Mouse (Mus musculus) kidney, embryonic 16.5 days (tissue): ENCODE results near the gene Psmc3ip. TPM values are rescaled to one million over a fixed set of nuclear protein-coding genes. Genes with fewer than 3 reads are reported as not detected.

Experiments used
- ATAC-seq: fragments of 200-750 bp; cut with Nextera tagmentation; 2 replicates; pipeline ENCODE4 v1.8.0; 2017; ENCODE audit warnings: moderate TSS enrichment; ENCODE audit not compliant: low FRiP score, low TSS enrichment
- H3K27ac ChIP-seq: fragments of 300-500 bp; sonication (generic); 2 replicates; pipeline ENCODE4 v1.5.1; 2014; ENCODE audit warnings: low read length
- H3K27me3 ChIP-seq: fragments of 300-500 bp; sonication (generic); 2 replicates; pipeline ENCODE4 v1.6.1; 2014; ENCODE audit warnings: low read length, control low read depth, mixed read lengths; ENCODE audit not compliant: insufficient read depth
- H3K36me3 ChIP-seq: fragments of 300-500 bp; sonication (generic); 2 replicates; pipeline ENCODE4 v1.6.1; 2014; ENCODE audit warnings: low read length, control low read depth, mixed read lengths; ENCODE audit not compliant: insufficient read depth
- H3K4me1 ChIP-seq: fragments of 300-500 bp; sonication (generic); 2 replicates; pipeline ENCODE4 v1.6.1; 2014; ENCODE audit warnings: low read length, control low read depth, mixed read lengths; ENCODE audit not compliant: insufficient read depth
- H3K4me2 ChIP-seq: fragments of 300-500 bp; sonication (generic); replicated peaks from 2 replicates; pipeline ENCODE4 v1.6.1; 2014; ENCODE audit warnings: low read depth, low read length
- H3K4me3 ChIP-seq: fragments of 300-500 bp; sonication (generic); 2 replicates; pipeline ENCODE4 v1.5.1; 2014; ENCODE audit warnings: mild to moderate bottlenecking, low read length
- H3K9ac ChIP-seq: fragments of 300-500 bp; sonication (generic); replicated peaks from 2 replicates; pipeline ENCODE4 v1.6.1; 2014; ENCODE audit warnings: low read length
- H3K9me3 ChIP-seq: fragments of 300-500 bp; sonication (generic); 2 replicates; pipeline ENCODE4 v1.6.1; 2016; ENCODE audit warnings: low read length, control low read depth
- WGBS: fragments of 180-500 bp; shearing (Covaris S2); extraction: QIAGEN DNeasy Blood & Tissue Kit; methylation state at CpG from one replicate; pipeline ENCODE4 v1.1.7; 2014; 5-methylcytosine and 5-hydroxymethylcytosine counted together
- polyA plus RNA-seq: library from polyadenylated mRNA; unstranded; fragments of >200 nt; fragmentation: Nextera tagmentation; extraction: Ambion mirVana; gene quantifications from 2 replicates; pipeline ENCODE4 v1.2.1, GENCODE M21; 2015

Gene Psmc3ip
- polyA plus RNA-seq, 1 experiment from 2014 or later = 40.1 TPM

GRCm38 (mm10) chr11:101083083-101083697, 12.0 kb downstream of the Psmc3ip start:
- Histone ChIP-seq H3K9ac (peak overlapping the region; percentile 95), H3K4me3 (peak overlapping the region; percentile 90), H3K27ac (peak overlapping the region; percentile 91), H3K9me3 (no peaks in the 10 kb centered on the region), H3K27me3 (peaks cover 33% of the 10 kb centered on the region), H3K4me2 (peak overlapping the region; percentile 89), H3K36me3 (peaks cover 4% of the 10 kb centered on the region; the same call in 1 of the 2 replicates), H3K4me1 (peaks cover 35% of the 10 kb centered on the region)
- 24% methylated on average over 19 of the region's 19 CpGs for WGBS
- no peak for ATAC-seq

- Histone ChIP-seq H3K36me3 (peaks cover 4% of the 10 kb centered on the region; the same call in 1 of the 2 replicates), H3K4me1 (peaks cover 28% of the 10 kb centered on the region), H3K4me3 (peak within 1 kb of the TSS; percentile 90), H3K9ac (peak within 1 kb of the TSS; percentile 95), H3K27ac (peak within 1 kb of the TSS; percentile 91), H3K27me3 (peaks cover 40% of the 10 kb centered on the region), H3K9me3 (no peaks in the 10 kb centered on the region), H3K4me2 (peak within 1 kb of the TSS; percentile 89)
- WGBS = under 1% methylated on average over 51 of the region's 51 CpGs
- peak; percentile 88 for ATAC-seq
Measured at GRCm38 (mm10) chr11:101082208-101083082, 12.8 kb downstream of the Psmc3ip start, which contains the start of gene Coasy. Gene Coasy, plus strand, starts transcription at chr11:101082565.

- Histone ChIP-seq H3K27me3 (peaks cover 41% of the 10 kb centered on the region), H3K4me2 (peak overlapping the region; percentile 89), H3K36me3 (peaks cover 4% of the 10 kb centered on the region; the same call in 1 of the 2 replicates), H3K9ac (peak overlapping the region; percentile 60), H3K9me3 (no peaks in the 10 kb centered on the region), H3K27ac (peak overlapping the region; percentile 87), H3K4me3 (peak overlapping the region; percentile 90), H3K4me1 (peaks cover 27% of the 10 kb centered on the region)
- 5% methylated on average over 10 of the region's 10 CpGs for WGBS
- ATAC-seq = no peak
Measured at GRCm38 (mm10) chr11:101081659-101082058, 13.6 kb downstream of the Psmc3ip start.

GRCm38 (mm10) chr11:101080421-101080820, 14.8 kb downstream of the Psmc3ip start:
- WGBS = 59% methylated on average over 5 of the region's 5 CpGs
- Histone ChIP-seq H3K27me3 (peaks cover 41% of the 10 kb centered on the region), H3K4me1 (peaks cover 17% of the 10 kb centered on the region), H3K27ac (no peak overlapping the region), H3K4me3 (no peak overlapping the region), H3K36me3 (peaks cover 4% of the 10 kb centered on the region; the same call in 1 of the 2 replicates), H3K4me2 (no peak overlapping the region), H3K9ac (no peak overlapping the region), H3K9me3 (no peaks in the 10 kb centered on the region)
- no peak for ATAC-seq

- ATAC-seq = no peak
- Histone ChIP-seq H3K27ac (no peak overlapping the region), H3K9me3 (no peaks in the 10 kb centered on the region), H3K9ac (no peak overlapping the region), H3K4me3 (peak overlapping the region; percentile 5), H3K36me3 (no peaks in the 10 kb centered on the region), H3K4me2 (peak overlapping the region; percentile 19), H3K4me1 (peaks cover 17% of the 10 kb centered on the region), H3K27me3 (peaks cover 41% of the 10 kb centered on the region)
- 3% methylated on average over 27 of the region's 27 CpGs for WGBS
Measured at GRCm38 (mm10) chr11:101079746-101080145, 15.5 kb downstream of the Psmc3ip start.

GRCm38 (mm10) chr11:101078121-101078520, 17.1 kb downstream of the Psmc3ip start, which contains the start of gene Hsd17b1:
Gene Hsd17b1, plus strand, starts transcription at chr11:101078411.
- H3K27me3 ChIP-seq = peaks cover 41% of the 10 kb centered on the region
- no peak within 1 kb of the TSS for H3K9ac ChIP-seq
- H3K9me3 ChIP-seq = no peaks in the 10 kb centered on the region
- peaks cover 8% of the 10 kb centered on the region for H3K4me1 ChIP-seq
- no peak within 1 kb of the TSS for H3K4me3 ChIP-seq
- ATAC-seq = no peak
- WGBS = 72% methylated on average over 9 of the region's 9 CpGs
- H3K36me3 ChIP-seq = no peaks in the 10 kb centered on the region
- no peak within 1 kb of the TSS for H3K27ac ChIP-seq
- no peak within 1 kb of the TSS for H3K4me2 ChIP-seq

- ATAC-seq = no peak
- Histone ChIP-seq H3K9me3 (no peaks in the 10 kb centered on the region), H3K4me2 (no peak overlapping the region), H3K4me3 (no peak overlapping the region), H3K27me3 (peaks cover 3% of the 10 kb centered on the region; the same call in 1 of the 2 replicates), H3K4me1 (peaks cover 15% of the 10 kb centered on the region), H3K36me3 (no peaks in the 10 kb centered on the region), H3K9ac (no peak overlapping the region), H3K27ac (no peak overlapping the region)
- WGBS = 71% methylated on average over 14 of the region's 14 CpGs
Measured at GRCm38 (mm10) chr11:101071810-101072428, 23.3 kb downstream of the Psmc3ip start.

GRCm38 (mm10) chr11:101070987-101071386, 24.2 kb downstream of the Psmc3ip start:
- Histone ChIP-seq H3K4me2 (no peak overlapping the region; the same call in 1 of the 2 replicates), H3K4me1 (peaks cover 18% of the 10 kb centered on the region), H3K9ac (peak overlapping the region; percentile 11; the same call in 1 of the 2 replicates), H3K27ac (no peak overlapping the region), H3K36me3 (no peaks in the 10 kb centered on the region), H3K9me3 (no peaks in the 10 kb centered on the region), H3K4me3 (no peak overlapping the region), H3K27me3 (peaks cover 3% of the 10 kb centered on the region; the same call in 1 of the 2 replicates)
- no peak for ATAC-seq
- 78% methylated on average over 6 of the region's 6 CpGs for WGBS

- H3K9ac ChIP-seq = peak overlapping the region; percentile 67
- H3K27ac ChIP-seq = no peak overlapping the region
- H3K36me3 ChIP-seq = no peaks in the 10 kb centered on the region
- peaks cover 3% of the 10 kb centered on the region; the same call in 1 of the 2 replicates for H3K27me3 ChIP-seq
- peak overlapping the region; percentile 64 for H3K4me3 ChIP-seq
- ATAC-seq = peak; percentile 64
- WGBS = 0% methylated on average over 36 of the region's 36 CpGs
- no peaks in the 10 kb centered on the region for H3K9me3 ChIP-seq
- H3K4me1 ChIP-seq = peaks cover 18% of the 10 kb centered on the region
- H3K4me2 ChIP-seq = peak overlapping the region; percentile 80
Measured at GRCm38 (mm10) chr11:101070189-101070527, 25.1 kb downstream of the Psmc3ip start.
